Mouse (Mus musculus) thymus, postnatal 4 days (tissue): ENCODE results near the gene Nlrp10.

Experiments used
- DNase-seq: peaks from one replicate; pipeline ENCODE4 v3.0.0; 2021

The Nlrp10 gene

DNA sequence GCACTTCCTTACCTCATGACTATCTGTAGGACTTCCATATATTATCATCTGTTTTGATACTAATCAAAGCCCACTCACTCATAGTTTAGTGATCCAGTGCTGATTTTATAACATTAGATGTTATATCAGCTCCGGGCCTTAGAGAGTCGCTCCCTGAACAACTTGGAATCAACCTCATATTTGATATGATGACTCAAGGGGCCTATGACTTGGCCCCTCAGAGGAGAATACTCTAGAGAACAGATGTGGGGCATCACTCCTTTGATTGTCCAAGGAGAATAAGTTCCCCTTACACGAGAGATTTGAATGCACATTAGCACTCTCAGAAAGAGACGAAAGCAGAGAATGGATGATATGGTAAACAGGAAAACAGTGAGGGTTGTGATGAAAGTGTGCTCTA, 45.1 kb downstream of the Nlrp10 start, which contains the start of gene Olfr518:
Olfr518 (minus strand) TSS at position 101 of the 400 bp plus-strand sequence.
- DNase-seq, result no peak

- DNase-seq, result no peak
Observed at GRCm38 (mm10) chr7:108872279-108872678, 57.7 kb downstream of the Nlrp10 start, which contains the start of gene Olfr517. Gene Olfr517 (minus strand): TSS chr7:108872379.
